Mouse (Mus musculus) embryonic fibroblast, embryonic 13.5 days (primary cell): Measurements from ENCODE around the gene B4galt1.

Experiments used
- CTCF ChIP-seq: IDR thresholded peaks from 2 replicates; pipeline ENCODE4 v1.5.1; 2011; ENCODE audit warnings: mild to moderate bottlenecking, control low read depth, low read length, moderate library complexity, borderline replicate concordance; ENCODE audit not compliant: insufficient read depth
- POLR2A ChIP-seq: IDR thresholded peaks from 2 replicates; pipeline ENCODE4 v1.6.1; 2011; ENCODE audit warnings: low read depth, mild to moderate bottlenecking, control low read depth, low read length, moderate library complexity

- no peak for TF ChIP-seq CTCF
- TF ChIP-seq POLR2A = no peak
These were observed 10.6 kb upstream of the B4galt1 start for GRCm38 (mm10) chr4:40864361-40864760.
